Mouse (Mus musculus) c-Kit-positive CD71-positive TER-119-negative erythroid progenitor cells, embryonic 14.5 days (primary cell): Measurements from ENCODE around the gene AU022751.
"Not testable (repeated sequence)": the region's sequence is repeated elsewhere in the genome, so short reads cannot be mapped to it uniquely, and the experiment has no call there.

Source experiments
- DNase-seq: peaks from one replicate; pipeline ENCODE4 v3.0.0-alpha.2; 2013; ENCODE audit warnings: low read depth

AU022751 gene

GRCm38 (mm10) chrX:6082954-6083680 lies at the start of gene AU022751:
Gene AU022751 (minus strand): TSS chrX:6083419.
- no peak for DNase-seq

- no peak for DNase-seq
These were observed 9.0 kb upstream of the AU022751 start for GRCm38 (mm10) chrX:6091996-6092757.

- no peak for DNase-seq
These were observed 8.3 kb upstream of the AU022751 start for GRCm38 (mm10) chrX:6091547-6091946.

- no peak for DNase-seq
These were observed 21.7 kb downstream of the AU022751 start for GRCm38 (mm10) chrX:6061563-6061962.

- DNase-seq, result not testable (repeated sequence)
These were observed 35.1 kb downstream of the AU022751 start for GRCm38 (mm10) chrX:6047936-6048614.

- DNase-seq, result not testable (repeated sequence)
These were observed 35.9 kb downstream of the AU022751 start, which contains the start of gene Nudt11 for GRCm38 (mm10) chrX:6047066-6047935. Gene Nudt11 (plus strand): TSS chrX:6047453.
